Mouse (Mus musculus): Measurements from ENCODE around the gene Chchd1. TPM values are rescaled to one million over a fixed set of nuclear protein-coding genes. Genes with fewer than 3 reads are reported as not detected.

Gene Chchd1
- polyA plus RNA-seq, 1 experiment from 2014 or later: 88.5 TPM

DNA sequence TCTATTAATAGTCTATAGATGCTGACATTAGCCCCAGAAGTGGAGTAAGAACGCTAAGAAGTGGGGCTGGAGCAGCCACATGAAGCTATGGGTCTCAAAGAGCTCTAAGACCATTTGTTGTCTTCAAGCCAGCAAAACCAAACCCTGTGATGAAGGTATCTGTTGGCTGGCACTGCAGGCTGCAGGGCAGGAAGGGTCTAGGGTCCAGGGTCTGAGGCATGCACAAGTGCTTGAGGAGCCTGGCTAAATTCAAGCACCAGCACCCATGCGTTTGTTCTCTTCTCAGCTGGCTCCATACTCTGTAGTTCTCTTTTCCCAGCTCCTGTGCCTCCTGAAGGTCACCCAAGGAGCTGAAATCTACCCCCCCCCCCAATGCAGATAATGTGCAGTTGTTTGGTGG is 32.2 kb downstream of the Chchd1 start:
- H3K27me3 ChIP-seq (ENCODE audit: insufficient read depth, low read length): no peaks in the 10 kb centered on the region
- DNase-seq (no peak), ATAC-seq (no peak)
- H3K9ac ChIP-seq (replicated peaks): no peak overlapping the region
- peak overlapping the region; percentile 88 for H3K4me2 ChIP-seq (ENCODE audit: low read depth, low read length)
- H3K9me3 ChIP-seq (ENCODE audit: low read length): no peaks in the 10 kb centered on the region
- H3K4me1 ChIP-seq (ENCODE audit: insufficient read depth): peaks cover 21% of the 10 kb centered on the region
- H3K36me3 ChIP-seq (replicated peaks; ENCODE audit: insufficient read depth, low read length): peaks cover 27% of the 10 kb centered on the region
- 51% methylated on average over 2 of the region's 2 CpGs for WGBS (ENCODE audit: insufficient replicate concordance)
- no peak overlapping the region for H3K4me3 ChIP-seq (ENCODE audit: low read depth, low read length)
- 0 out of 2 replicates have a peak overlapping the region, but pooled peaks have one; percentile 97 for H3K27ac ChIP-seq (ENCODE audit: low read depth)
- TF ChIP-seq EP300 (IDR thresholded peaks at IDR 0.05; ENCODE audit: low read depth) (no peak), CTCF (IDR thresholded peaks at IDR 0.05; ENCODE audit: low read depth) (no peak)

DNA sequence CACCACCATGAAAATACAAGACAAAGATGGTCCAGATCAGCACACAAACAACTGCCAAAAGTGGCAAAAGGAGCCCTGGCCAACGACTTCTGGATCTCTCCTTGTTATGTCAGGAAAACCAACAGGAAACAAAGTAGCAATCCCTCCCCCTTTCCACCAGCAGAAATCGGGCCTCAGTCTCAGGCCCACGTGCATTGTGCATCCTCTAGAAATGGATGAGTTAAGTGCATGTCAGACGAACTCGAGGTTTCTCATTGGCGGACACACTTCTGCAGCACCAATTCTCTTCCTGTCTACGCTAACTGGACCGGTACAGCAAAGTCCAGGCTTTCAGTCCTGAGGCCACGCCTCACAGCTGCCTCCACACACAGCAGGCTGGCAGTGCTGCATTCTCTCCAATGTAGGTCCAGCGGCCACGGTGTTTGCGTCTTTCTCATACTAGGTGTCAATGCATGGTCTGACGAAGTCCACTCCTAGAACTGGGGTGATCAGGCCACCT is 33.1 kb downstream of the Chchd1 start:
- H3K27ac ChIP-seq (ENCODE audit: low read depth): no peak overlapping the region
- TF ChIP-seq EP300 (IDR thresholded peaks at IDR 0.05; ENCODE audit: low read depth): no peak
- no peak for TF ChIP-seq CTCF (IDR thresholded peaks at IDR 0.05; ENCODE audit: low read depth)
- H3K4me2 ChIP-seq (ENCODE audit: low read depth, low read length): no peak overlapping the region
- H3K27me3 ChIP-seq (ENCODE audit: insufficient read depth, low read length): no peaks in the 10 kb centered on the region
- peaks cover 21% of the 10 kb centered on the region for H3K4me1 ChIP-seq (ENCODE audit: insufficient read depth)
- WGBS (ENCODE audit: insufficient replicate concordance): 78% methylated on average over 13 of the region's 13 CpGs
- no peak overlapping the region for H3K9ac ChIP-seq (replicated peaks)
- peaks cover 18% of the 10 kb centered on the region for H3K36me3 ChIP-seq (replicated peaks; ENCODE audit: insufficient read depth, low read length)
- H3K9me3 ChIP-seq (ENCODE audit: low read length): no peaks in the 10 kb centered on the region
- no peak overlapping the region for H3K4me3 ChIP-seq (ENCODE audit: low read depth, low read length)
- DNase-seq: no peak
- no peak for ATAC-seq

DNA sequence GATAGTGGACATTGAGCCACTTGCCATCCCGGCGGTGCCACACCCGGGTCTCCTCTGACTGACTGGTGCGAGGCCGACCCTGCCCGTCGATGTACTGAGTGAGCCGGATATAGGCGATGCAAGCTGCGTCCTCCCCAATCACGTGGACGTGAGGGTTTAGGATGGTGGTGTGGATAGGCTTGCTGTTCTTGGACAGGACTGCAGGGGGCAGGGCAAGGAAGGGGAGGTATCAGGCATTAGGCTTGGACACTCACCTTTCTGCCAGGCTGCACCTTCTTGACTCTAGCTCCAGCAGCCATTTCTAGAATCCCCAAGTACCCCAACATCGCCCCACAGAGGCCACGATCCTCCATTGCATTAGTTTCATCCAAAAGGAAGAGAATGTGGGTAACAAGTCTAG is 34.5 kb downstream of the Chchd1 start:
- TF ChIP-seq CTCF (IDR thresholded peaks at IDR 0.05; ENCODE audit: low read depth): peak; percentile 84
- no peak for TF ChIP-seq EP300 (IDR thresholded peaks at IDR 0.05; ENCODE audit: low read depth)
- Histone ChIP-seq H3K4me3 (ENCODE audit: low read depth, low read length) (no peak overlapping the region), H3K9ac (replicated peaks) (no peak overlapping the region), H3K9me3 (ENCODE audit: low read length) (no peaks in the 10 kb centered on the region), H3K27ac (ENCODE audit: low read depth) (no peak overlapping the region), H3K4me1 (ENCODE audit: insufficient read depth) (peaks cover 18% of the 10 kb centered on the region), H3K27me3 (ENCODE audit: insufficient read depth, low read length) (no peaks in the 10 kb centered on the region), H3K4me2 (ENCODE audit: low read depth, low read length) (peak overlapping the region; percentile 27), H3K36me3 (replicated peaks; ENCODE audit: insufficient read depth, low read length) (peaks cover 13% of the 10 kb centered on the region)
- DNase-seq (peak; percentile 67), ATAC-seq (no peak)
- WGBS (ENCODE audit: insufficient replicate concordance): 45% methylated on average over 14 of the region's 14 CpGs

DNA sequence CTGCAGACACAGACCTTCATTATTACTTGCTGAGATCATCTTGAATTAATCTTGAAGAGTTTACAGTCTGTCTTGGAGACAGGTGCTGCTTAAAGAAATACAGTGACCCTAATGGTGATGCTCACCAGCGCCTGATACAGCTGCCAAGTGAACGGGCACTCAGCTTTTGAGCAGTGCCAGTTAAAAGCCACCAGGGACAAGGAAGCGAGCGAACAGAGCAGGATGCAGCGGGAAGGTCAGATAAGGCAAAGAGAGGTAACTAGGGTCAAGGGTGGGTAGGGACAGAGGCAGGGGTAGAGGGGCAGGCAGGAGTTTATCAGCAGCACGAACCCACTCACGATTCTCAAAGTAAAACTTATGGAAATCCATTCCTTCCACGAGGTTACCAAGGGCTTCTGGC is 35.7 kb downstream of the Chchd1 start:
- no peak for TF ChIP-seq EP300 (IDR thresholded peaks at IDR 0.05; ENCODE audit: low read depth)
- no peak for TF ChIP-seq CTCF (IDR thresholded peaks at IDR 0.05; ENCODE audit: low read depth)
- Histone ChIP-seq H3K4me2 (ENCODE audit: low read depth, low read length) (no peak overlapping the region), H3K36me3 (replicated peaks; ENCODE audit: insufficient read depth, low read length) (peaks cover 14% of the 10 kb centered on the region), H3K4me1 (ENCODE audit: insufficient read depth) (peaks cover 10% of the 10 kb centered on the region; the same call in 1 of the 2 replicates), H3K27me3 (ENCODE audit: insufficient read depth, low read length) (no peaks in the 10 kb centered on the region), H3K9ac (replicated peaks) (no peak overlapping the region), H3K4me3 (ENCODE audit: low read depth, low read length) (no peak overlapping the region), H3K27ac (ENCODE audit: low read depth) (no peak overlapping the region), H3K9me3 (ENCODE audit: low read length) (no peaks in the 10 kb centered on the region)
- DNase-seq (no peak), ATAC-seq (no peak)
- 75% methylated on average over 8 of the region's 8 CpGs for WGBS (ENCODE audit: insufficient replicate concordance)

DNA sequence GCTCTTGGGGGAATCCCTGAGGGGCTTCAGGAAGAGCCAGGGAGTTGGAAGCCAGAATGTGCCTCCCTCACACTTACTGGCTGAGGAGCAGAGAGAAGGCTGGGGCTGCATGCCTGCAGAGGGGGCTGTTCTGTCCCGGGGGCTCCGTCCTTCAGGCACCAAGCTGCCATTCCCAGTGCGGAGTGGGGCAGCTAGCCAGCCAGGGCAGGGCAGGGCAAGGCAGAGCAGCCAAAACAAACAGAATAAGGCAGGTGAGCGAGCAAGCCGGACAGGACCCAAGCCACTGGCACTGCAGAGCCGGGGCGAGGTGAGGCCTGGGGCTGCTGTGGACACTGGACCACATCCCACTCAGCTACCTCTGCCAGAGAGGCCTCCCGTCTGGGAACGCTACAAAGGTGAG is 38.5 kb downstream of the Chchd1 start:
- H3K9me3 ChIP-seq (ENCODE audit: low read length): no peaks in the 10 kb centered on the region
- H3K27ac ChIP-seq (ENCODE audit: low read depth): no peak overlapping the region
- TF ChIP-seq CTCF (IDR thresholded peaks at IDR 0.05; ENCODE audit: low read depth): no peak
- TF ChIP-seq EP300 (IDR thresholded peaks at IDR 0.05; ENCODE audit: low read depth): no peak
- WGBS (ENCODE audit: insufficient replicate concordance): 72% methylated on average over 9 of the region's 9 CpGs
- no peak for DNase-seq
- peaks cover 28% of the 10 kb centered on the region for H3K36me3 ChIP-seq (replicated peaks; ENCODE audit: insufficient read depth, low read length)
- no peaks in the 10 kb centered on the region for H3K27me3 ChIP-seq (ENCODE audit: insufficient read depth, low read length)
- H3K4me2 ChIP-seq (ENCODE audit: low read depth, low read length): no peak overlapping the region
- 0 out of 2 replicates have a peak, but pooled peaks cover 2% of the 10 kb centered on the region for H3K4me1 ChIP-seq (ENCODE audit: insufficient read depth)
- no peak overlapping the region for H3K4me3 ChIP-seq (ENCODE audit: low read depth, low read length)
- no peak for ATAC-seq
- no peak overlapping the region for H3K9ac ChIP-seq (replicated peaks)

DNA sequence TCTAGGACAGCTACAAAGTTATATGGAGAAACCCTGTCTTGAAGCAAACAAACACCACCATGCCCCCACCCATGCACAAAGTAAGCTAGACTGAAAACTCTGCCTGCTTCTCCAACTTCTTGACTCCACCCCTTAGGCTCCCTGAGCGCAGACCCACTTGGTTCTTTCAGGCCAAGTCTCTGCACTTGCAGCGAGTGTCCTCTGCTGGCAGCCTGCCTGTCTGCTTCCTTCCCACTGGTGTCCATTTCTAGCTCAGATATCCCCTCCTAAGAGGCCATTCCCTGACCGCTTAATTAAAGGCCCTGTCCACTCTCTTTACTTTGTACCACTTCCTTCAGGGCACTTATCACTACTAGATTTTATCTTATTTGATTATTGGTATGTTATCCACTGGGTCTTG is 40.8 kb downstream of the Chchd1 start:
- Histone ChIP-seq H3K4me1 (ENCODE audit: insufficient read depth) (no peaks in the 10 kb centered on the region), H3K9ac (replicated peaks) (no peak overlapping the region), H3K4me3 (ENCODE audit: low read depth, low read length) (no peak overlapping the region), H3K27me3 (ENCODE audit: insufficient read depth, low read length) (no peaks in the 10 kb centered on the region), H3K4me2 (ENCODE audit: low read depth, low read length) (no peak overlapping the region), H3K36me3 (replicated peaks; ENCODE audit: insufficient read depth, low read length) (peaks cover 31% of the 10 kb centered on the region), H3K27ac (ENCODE audit: low read depth) (no peak overlapping the region), H3K9me3 (ENCODE audit: low read length) (no peaks in the 10 kb centered on the region)
- 79% methylated on average over 3 of the region's 3 CpGs for WGBS (ENCODE audit: insufficient replicate concordance)
- TF ChIP-seq EP300 (IDR thresholded peaks at IDR 0.05; ENCODE audit: low read depth) (no peak), CTCF (IDR thresholded peaks at IDR 0.05; ENCODE audit: low read depth) (peak; percentile 24; the same call in 1 of the 2 replicates)
- no peak for ATAC-seq
- no peak for DNase-seq

DNA sequence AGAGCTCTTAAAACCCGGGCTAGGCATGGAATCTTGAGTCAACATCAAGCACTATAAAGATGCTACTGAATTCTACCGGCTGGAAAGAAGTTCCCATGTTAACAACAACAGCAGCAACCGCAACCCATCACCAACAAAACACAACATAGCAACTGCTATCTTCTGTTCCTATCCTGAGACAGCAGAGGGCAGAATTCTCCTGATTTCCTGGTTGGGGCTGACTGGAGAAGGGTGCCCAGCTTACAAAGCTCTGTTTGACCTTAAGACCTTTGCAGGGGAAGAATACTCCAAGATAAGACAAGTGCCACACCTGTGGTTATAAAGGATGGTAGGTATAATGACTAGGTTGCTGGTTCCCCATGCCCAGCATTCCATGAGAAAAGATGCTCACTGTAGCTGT is 44.1 kb downstream of the Chchd1 start:
- no peak for ATAC-seq
- H3K36me3 ChIP-seq (replicated peaks; ENCODE audit: insufficient read depth, low read length): peaks cover 24% of the 10 kb centered on the region
- no peak overlapping the region for H3K9ac ChIP-seq (replicated peaks)
- no peak overlapping the region for H3K27ac ChIP-seq (ENCODE audit: low read depth)
- no peak overlapping the region for H3K4me2 ChIP-seq (ENCODE audit: low read depth, low read length)
- H3K4me3 ChIP-seq (ENCODE audit: low read depth, low read length): no peak overlapping the region
- no peak for DNase-seq
- WGBS (ENCODE audit: insufficient replicate concordance): 74% methylated on average over 3 of the region's 3 CpGs
- H3K9me3 ChIP-seq (ENCODE audit: low read length): no peaks in the 10 kb centered on the region
- TF ChIP-seq EP300 (IDR thresholded peaks at IDR 0.05; ENCODE audit: low read depth) (no peak), CTCF (IDR thresholded peaks at IDR 0.05; ENCODE audit: low read depth) (peak; percentile 37)
- H3K4me1 ChIP-seq (ENCODE audit: insufficient read depth): no peaks in the 10 kb centered on the region
- H3K27me3 ChIP-seq (ENCODE audit: insufficient read depth, low read length): no peaks in the 10 kb centered on the region

Data from liver, postnatal 0 days (tissue).